Mouse (Mus musculus) forebrain, embryonic 16.5 days (tissue): ENCODE measurements around the gene Selplg. TPM values are rescaled to one million over a fixed set of nuclear protein-coding genes. Genes with fewer than 3 reads are reported as not detected.

Experiments
- ATAC-seq: fragments of 200-750 bp; cut with Nextera tagmentation; 2 replicates; pipeline ENCODE4 v1.8.0; 2017; ENCODE audit warnings: mild to moderate bottlenecking, moderate library complexity
- H3K27ac ChIP-seq: fragments of 300-500 bp; sonication (generic); 2 replicates; pipeline ENCODE4 v1.5.1; 2014; ENCODE audit warnings: low read length, control low read depth
- H3K27me3 ChIP-seq: fragments of 300-500 bp; sonication (generic); replicated peaks from 2 replicates; pipeline ENCODE4 v1.6.1; 2014; ENCODE audit warnings: low read length; ENCODE audit not compliant: control insufficient read depth, insufficient read depth
- H3K36me3 ChIP-seq: fragments of 300-500 bp; sonication (generic); 2 replicates; pipeline ENCODE4 v1.6.1; 2014; ENCODE audit not compliant: control insufficient read depth, insufficient read depth
- H3K4me1 ChIP-seq: fragments of 300-500 bp; sonication (generic); replicated peaks from 2 replicates; pipeline ENCODE4 v1.6.1; 2014; ENCODE audit warnings: low read length; ENCODE audit not compliant: control insufficient read depth, insufficient read depth
- H3K4me2 ChIP-seq: fragments of 300-500 bp; sonication (generic); 2 replicates; pipeline ENCODE4 v1.6.1; 2014; ENCODE audit warnings: mild to moderate bottlenecking, low read length, control low read depth
- H3K4me3 ChIP-seq: fragments of 300-500 bp; sonication (generic); replicated peaks from 2 replicates; pipeline ENCODE4 v1.5.1; 2014; ENCODE audit warnings: mild to moderate bottlenecking, low read length, control low read depth
- H3K9ac ChIP-seq: fragments of 300-500 bp; sonication (generic); replicated peaks from 2 replicates; pipeline ENCODE4 v1.6.1; 2014; ENCODE audit warnings: low read depth, low read length, control low read depth
- H3K9me3 ChIP-seq: fragments of 300-500 bp; sonication (generic); 2 replicates; pipeline ENCODE4 v1.6.1; 2016; ENCODE audit warnings: low read length; ENCODE audit not compliant: control insufficient read depth
- WGBS: fragments of 180-500 bp; shearing (Covaris S2); extraction: QIAGEN DNeasy Blood & Tissue Kit; methylation state at CpG from one replicate; pipeline ENCODE4 v1.1.7; 2014; 5-methylcytosine and 5-hydroxymethylcytosine counted together
- polyA plus RNA-seq: library from polyadenylated mRNA; unstranded; fragments of >200 nt; fragmentation: Nextera tagmentation; extraction: Ambion mirVana; gene quantifications from 2 replicates; pipeline ENCODE4 v1.2.1, GENCODE M21; 2015

The Selplg gene
- polyA plus RNA-seq, 1 experiment from 2014 or later, result 1.8 TPM

GRCm38 (mm10) chr5:113845627-113846026 lies 13.2 kb upstream of the Selplg start:
- no peak for ATAC-seq
- Histone ChIP-seq H3K36me3 (peaks cover 47% of the 10 kb centered on the region), H3K9ac (no peak overlapping the region), H3K27me3 (no peaks in the 10 kb centered on the region), H3K4me1 (no peaks in the 10 kb centered on the region), H3K4me2 (no peak overlapping the region), H3K27ac (no peak overlapping the region), H3K4me3 (no peak overlapping the region), H3K9me3 (no peaks in the 10 kb centered on the region)
- 92% methylated on average over 8 of the region's 8 CpGs for WGBS

GRCm38 (mm10) chr5:113844721-113845120 lies 12.3 kb upstream of the Selplg start:
- H3K27me3 ChIP-seq, result no peaks in the 10 kb centered on the region
- H3K4me1 ChIP-seq, result no peaks in the 10 kb centered on the region
- no peak overlapping the region for H3K4me2 ChIP-seq
- no peak overlapping the region for H3K27ac ChIP-seq
- H3K36me3 ChIP-seq, result peaks cover 46% of the 10 kb centered on the region
- WGBS, result 69% methylated on average over 7 of the region's 7 CpGs
- no peak for ATAC-seq
- H3K9me3 ChIP-seq, result no peaks in the 10 kb centered on the region
- H3K9ac ChIP-seq, result no peak overlapping the region
- no peak overlapping the region for H3K4me3 ChIP-seq

GRCm38 (mm10) chr5:113844106-113844505 lies 11.7 kb upstream of the Selplg start:
- no peaks in the 10 kb centered on the region for H3K4me1 ChIP-seq
- no peak overlapping the region for H3K4me2 ChIP-seq
- H3K27ac ChIP-seq, result no peak overlapping the region
- no peak for ATAC-seq
- no peaks in the 10 kb centered on the region for H3K9me3 ChIP-seq
- H3K4me3 ChIP-seq, result no peak overlapping the region
- H3K27me3 ChIP-seq, result no peaks in the 10 kb centered on the region
- H3K36me3 ChIP-seq, result peaks cover 42% of the 10 kb centered on the region
- no peak overlapping the region for H3K9ac ChIP-seq
- WGBS, result 85% methylated on average over 15 of the region's 15 CpGs

GRCm38 (mm10) chr5:113842906-113843305 lies 10.5 kb upstream of the Selplg start:
- Histone ChIP-seq H3K4me1 (no peaks in the 10 kb centered on the region), H3K27me3 (no peaks in the 10 kb centered on the region), H3K4me2 (no peak overlapping the region), H3K9me3 (no peaks in the 10 kb centered on the region), H3K9ac (no peak overlapping the region), H3K27ac (no peak overlapping the region), H3K36me3 (peaks cover 37% of the 10 kb centered on the region), H3K4me3 (no peak overlapping the region)
- 91% methylated on average over 9 of the region's 9 CpGs for WGBS
- no peak for ATAC-seq

- Histone ChIP-seq H3K4me2 (no peak overlapping the region), H3K27ac (no peak overlapping the region), H3K4me3 (no peak overlapping the region), H3K9me3 (no peaks in the 10 kb centered on the region), H3K4me1 (no peaks in the 10 kb centered on the region), H3K36me3 (peaks cover 31% of the 10 kb centered on the region), H3K27me3 (no peaks in the 10 kb centered on the region), H3K9ac (no peak overlapping the region)
- no peak for ATAC-seq
- WGBS, result 91% methylated on average over 9 of the region's 9 CpGs
These were observed 9.8 kb upstream of the Selplg start for GRCm38 (mm10) chr5:113842244-113842643.

- Histone ChIP-seq H3K4me1 (no peaks in the 10 kb centered on the region), H3K9ac (no peak overlapping the region), H3K9me3 (no peaks in the 10 kb centered on the region), H3K27me3 (no peaks in the 10 kb centered on the region), H3K27ac (no peak overlapping the region), H3K4me3 (no peak overlapping the region), H3K4me2 (no peak overlapping the region), H3K36me3 (peaks cover 25% of the 10 kb centered on the region)
- WGBS, result 87% methylated on average over 23 of the region's 23 CpGs
- no peak for ATAC-seq
These were observed 9.1 kb upstream of the Selplg start for GRCm38 (mm10) chr5:113841243-113842225.

GRCm38 (mm10) chr5:113840443-113840842 lies 8.0 kb upstream of the Selplg start:
- H3K27me3 ChIP-seq, result no peaks in the 10 kb centered on the region
- no peak for ATAC-seq
- WGBS, result 90% methylated on average over 4 of the region's 4 CpGs
- peaks cover 18% of the 10 kb centered on the region for H3K36me3 ChIP-seq
- no peaks in the 10 kb centered on the region for H3K4me1 ChIP-seq
- H3K4me3 ChIP-seq, result no peak overlapping the region
- no peak overlapping the region for H3K4me2 ChIP-seq
- H3K9me3 ChIP-seq, result no peaks in the 10 kb centered on the region
- no peak overlapping the region for H3K27ac ChIP-seq
- no peak overlapping the region for H3K9ac ChIP-seq

GRCm38 (mm10) chr5:113836961-113837360 lies 4.5 kb upstream of the Selplg start:
- 94% methylated on average over 10 of the region's 10 CpGs for WGBS
- Histone ChIP-seq H3K9ac (no peak overlapping the region), H3K4me2 (no peak overlapping the region), H3K4me1 (no peaks in the 10 kb centered on the region), H3K36me3 (0 out of 2 replicates have a peak, but pooled peaks cover 2% of the 10 kb centered on the region), H3K4me3 (no peak overlapping the region), H3K9me3 (no peaks in the 10 kb centered on the region), H3K27me3 (no peaks in the 10 kb centered on the region), H3K27ac (no peak overlapping the region)
- ATAC-seq, result no peak

- Histone ChIP-seq H3K9ac (no peak overlapping the region), H3K4me3 (no peak overlapping the region), H3K4me2 (no peak overlapping the region), H3K27ac (no peak overlapping the region), H3K36me3 (no peaks in the 10 kb centered on the region), H3K9me3 (no peaks in the 10 kb centered on the region), H3K27me3 (no peaks in the 10 kb centered on the region), H3K4me1 (no peaks in the 10 kb centered on the region)
- no peak for ATAC-seq
- 71% methylated on average over 16 of the region's 16 CpGs for WGBS
These were observed 988 bp upstream of the Selplg start for GRCm38 (mm10) chr5:113833316-113833947.
